Mouse (Mus musculus): ENCODE data around the gene Otp. TPM values are rescaled to one million over a fixed set of nuclear protein-coding genes. Genes with fewer than 3 reads are reported as not detected.

The Otp gene
- polyA plus RNA-seq, 1 experiment from 2014 or later, result not detected

DNA sequence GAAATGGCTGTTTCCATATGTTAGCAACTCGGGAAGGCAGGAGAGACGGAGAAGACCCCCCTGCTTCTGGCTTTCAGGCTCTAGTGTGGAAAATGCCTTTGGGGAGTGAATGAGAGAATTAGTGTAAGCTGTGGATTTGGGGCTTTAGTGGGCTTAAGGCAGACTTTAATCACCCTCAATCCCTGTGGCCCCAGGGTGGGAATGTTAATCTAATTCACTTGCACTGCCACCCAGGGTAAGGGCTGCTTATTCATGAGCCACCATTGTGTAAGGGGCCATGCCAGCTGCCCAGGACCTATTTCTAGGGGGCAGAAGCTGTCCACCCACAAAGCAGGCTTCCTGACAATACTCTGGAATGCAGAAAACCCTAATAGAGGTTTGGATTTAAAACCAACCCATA, 8.5 kb upstream of the Otp start:
- no peak for DNase-seq
- Histone ChIP-seq H3K9ac (replicated peaks) (no peak overlapping the region), H3K27ac (ENCODE audit: low read depth) (no peak overlapping the region), H3K9me3 (ENCODE audit: low read length) (no peaks in the 10 kb centered on the region), H3K4me2 (ENCODE audit: low read depth, low read length) (no peak overlapping the region), H3K36me3 (replicated peaks; ENCODE audit: insufficient read depth, low read length) (no peaks in the 10 kb centered on the region), H3K27me3 (ENCODE audit: insufficient read depth, low read length) (peaks cover 60% of the 10 kb centered on the region), H3K4me3 (ENCODE audit: low read depth, low read length) (no peak overlapping the region), H3K4me1 (ENCODE audit: insufficient read depth) (peaks cover 3% of the 10 kb centered on the region; the same call in 1 of the 2 replicates)
- 48% methylated on average over 2 of the region's 2 CpGs for WGBS (ENCODE audit: insufficient replicate concordance)
- no peak for TF ChIP-seq EP300 (IDR thresholded peaks at IDR 0.05; ENCODE audit: low read depth)
- TF ChIP-seq CTCF (IDR thresholded peaks at IDR 0.05; ENCODE audit: low read depth), result no peak
- ATAC-seq, result no peak

DNA sequence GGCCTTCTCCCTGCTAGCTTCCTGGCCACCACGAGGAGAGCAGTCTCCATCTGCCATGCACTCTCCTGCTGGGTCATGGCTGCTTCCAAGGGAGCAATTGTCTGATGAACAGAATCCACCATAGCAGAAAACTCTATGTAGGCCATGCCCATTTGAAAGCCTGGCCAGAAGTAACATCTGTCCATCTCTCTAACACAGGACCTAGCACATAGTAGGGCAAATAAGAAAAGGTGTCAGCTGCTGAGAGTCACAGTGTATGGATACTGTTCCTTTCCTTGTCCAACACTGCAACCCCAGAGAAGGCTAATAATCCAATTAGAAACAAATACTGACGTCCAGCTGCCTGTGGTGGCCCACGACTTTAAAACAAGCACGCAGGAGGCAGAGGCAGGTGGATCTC, 7.6 kb upstream of the Otp start:
- WGBS (ENCODE audit: insufficient replicate concordance), result 45% methylated on average over 4 of the region's 4 CpGs
- Histone ChIP-seq H3K4me3 (ENCODE audit: low read depth, low read length) (no peak overlapping the region), H3K9me3 (ENCODE audit: low read length) (no peaks in the 10 kb centered on the region), H3K27me3 (ENCODE audit: insufficient read depth, low read length) (peaks cover 66% of the 10 kb centered on the region), H3K4me2 (ENCODE audit: low read depth, low read length) (no peak overlapping the region), H3K9ac (replicated peaks) (no peak overlapping the region), H3K27ac (ENCODE audit: low read depth) (no peak overlapping the region), H3K4me1 (ENCODE audit: insufficient read depth) (peaks cover 3% of the 10 kb centered on the region; the same call in 1 of the 2 replicates), H3K36me3 (replicated peaks; ENCODE audit: insufficient read depth, low read length) (no peaks in the 10 kb centered on the region)
- no peak for ATAC-seq
- no peak for DNase-seq
- TF ChIP-seq CTCF (IDR thresholded peaks at IDR 0.05; ENCODE audit: low read depth), result no peak
- TF ChIP-seq EP300 (IDR thresholded peaks at IDR 0.05; ENCODE audit: low read depth), result no peak

DNA sequence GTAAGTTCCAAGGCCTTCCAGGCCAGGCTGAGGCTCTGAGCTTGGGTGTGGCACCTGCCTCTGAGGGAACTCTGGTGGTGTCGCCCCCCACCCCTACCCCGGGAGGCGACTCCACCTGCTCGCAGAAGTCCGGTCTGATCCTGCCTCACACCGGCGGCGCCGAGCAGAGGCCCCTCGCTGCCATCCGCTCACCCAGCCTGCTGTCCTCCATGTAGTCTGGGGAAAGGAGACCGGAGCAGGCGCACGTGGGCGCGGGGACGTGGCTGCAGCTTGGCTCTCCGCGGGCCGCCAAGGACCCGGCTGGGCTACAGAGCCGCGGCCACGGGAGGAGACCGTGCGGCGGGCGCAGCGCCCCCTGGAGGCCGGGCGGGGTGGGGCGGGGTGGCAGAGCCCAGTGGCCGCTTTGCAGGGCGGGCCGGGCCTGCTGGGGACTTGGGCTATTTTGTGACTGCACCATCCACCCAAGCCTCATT, 6.9 kb upstream of the Otp start:
- H3K27me3 ChIP-seq (ENCODE audit: insufficient read depth, low read length), result peaks cover 71% of the 10 kb centered on the region
- peaks cover 3% of the 10 kb centered on the region; the same call in 1 of the 2 replicates for H3K4me1 ChIP-seq (ENCODE audit: insufficient read depth)
- H3K9me3 ChIP-seq (ENCODE audit: low read length), result no peaks in the 10 kb centered on the region
- DNase-seq, result peak; percentile 81
- TF ChIP-seq CTCF (IDR thresholded peaks at IDR 0.05; ENCODE audit: low read depth) (peak; percentile 63), EP300 (IDR thresholded peaks at IDR 0.05; ENCODE audit: low read depth) (no peak)
- H3K9ac ChIP-seq (replicated peaks), result peak overlapping the region; percentile 48; the same call in 1 of the 2 replicates
- H3K4me2 ChIP-seq (ENCODE audit: low read depth, low read length), result peak overlapping the region; percentile 68
- H3K27ac ChIP-seq (ENCODE audit: low read depth), result no peak overlapping the region
- no peaks in the 10 kb centered on the region for H3K36me3 ChIP-seq (replicated peaks; ENCODE audit: insufficient read depth, low read length)
- 2% methylated on average over 25 of the region's 35 CpGs for WGBS (ENCODE audit: insufficient replicate concordance)
- ATAC-seq, result peak; percentile 88
- H3K4me3 ChIP-seq (ENCODE audit: low read depth, low read length), result peak overlapping the region; percentile 40

DNA sequence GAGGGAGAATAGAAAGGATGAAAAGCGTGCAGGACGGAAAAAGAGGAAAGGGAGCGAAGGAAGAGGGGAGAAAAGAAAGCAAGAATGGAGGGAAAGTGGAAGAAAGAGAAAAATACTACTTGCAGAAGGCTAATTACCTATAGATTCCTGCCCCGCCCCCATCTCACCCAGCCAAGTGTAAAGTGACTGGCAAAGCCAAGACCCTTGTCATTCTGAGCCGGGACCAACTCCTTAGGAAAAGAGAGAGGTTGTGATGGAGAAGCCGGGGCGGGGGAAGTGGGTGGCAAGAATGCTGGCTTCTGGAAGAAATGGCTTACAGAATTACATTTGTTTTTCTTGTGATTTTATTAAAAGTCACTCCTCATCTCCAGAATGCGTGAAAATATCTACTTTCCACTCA, 5.9 kb upstream of the Otp start:
- Histone ChIP-seq H3K4me1 (ENCODE audit: insufficient read depth) (peaks cover 3% of the 10 kb centered on the region; the same call in 1 of the 2 replicates), H3K27me3 (ENCODE audit: insufficient read depth, low read length) (peaks cover 81% of the 10 kb centered on the region), H3K4me2 (ENCODE audit: low read depth, low read length) (0 out of 2 replicates have a peak overlapping the region, but pooled peaks have one; percentile 68), H3K4me3 (ENCODE audit: low read depth, low read length) (no peak overlapping the region), H3K27ac (ENCODE audit: low read depth) (no peak overlapping the region), H3K9ac (replicated peaks) (no peak overlapping the region), H3K9me3 (ENCODE audit: low read length) (no peaks in the 10 kb centered on the region), H3K36me3 (replicated peaks; ENCODE audit: insufficient read depth, low read length) (no peaks in the 10 kb centered on the region)
- TF ChIP-seq EP300 (IDR thresholded peaks at IDR 0.05; ENCODE audit: low read depth) (no peak), CTCF (IDR thresholded peaks at IDR 0.05; ENCODE audit: low read depth) (no peak)
- ATAC-seq, result no peak
- no peak for DNase-seq
- 8% methylated on average over 8 of the region's 8 CpGs for WGBS (ENCODE audit: insufficient replicate concordance)

DNA sequence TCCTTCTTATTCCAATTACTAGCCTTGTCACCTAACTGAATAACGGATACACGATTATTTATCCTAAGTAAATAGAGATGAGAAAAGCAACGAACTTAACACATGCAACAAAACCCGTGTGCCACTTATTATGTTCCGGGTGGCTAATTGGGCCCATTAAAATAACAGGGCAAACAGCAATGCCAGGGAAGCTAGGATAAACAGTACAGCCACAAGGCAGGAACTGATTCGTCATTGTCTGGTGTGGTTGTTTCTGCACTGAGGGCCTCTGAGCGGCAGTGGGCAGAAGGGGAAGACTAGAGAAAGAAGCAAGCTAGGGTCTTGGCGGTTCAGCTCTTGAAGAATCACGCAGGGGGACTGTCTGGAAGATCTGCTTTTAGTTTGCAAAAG, 5.3 kb upstream of the Otp start:
- WGBS (ENCODE audit: insufficient replicate concordance), result 4% methylated on average over 9 of the region's 9 CpGs
- ATAC-seq, result no peak

DNA sequence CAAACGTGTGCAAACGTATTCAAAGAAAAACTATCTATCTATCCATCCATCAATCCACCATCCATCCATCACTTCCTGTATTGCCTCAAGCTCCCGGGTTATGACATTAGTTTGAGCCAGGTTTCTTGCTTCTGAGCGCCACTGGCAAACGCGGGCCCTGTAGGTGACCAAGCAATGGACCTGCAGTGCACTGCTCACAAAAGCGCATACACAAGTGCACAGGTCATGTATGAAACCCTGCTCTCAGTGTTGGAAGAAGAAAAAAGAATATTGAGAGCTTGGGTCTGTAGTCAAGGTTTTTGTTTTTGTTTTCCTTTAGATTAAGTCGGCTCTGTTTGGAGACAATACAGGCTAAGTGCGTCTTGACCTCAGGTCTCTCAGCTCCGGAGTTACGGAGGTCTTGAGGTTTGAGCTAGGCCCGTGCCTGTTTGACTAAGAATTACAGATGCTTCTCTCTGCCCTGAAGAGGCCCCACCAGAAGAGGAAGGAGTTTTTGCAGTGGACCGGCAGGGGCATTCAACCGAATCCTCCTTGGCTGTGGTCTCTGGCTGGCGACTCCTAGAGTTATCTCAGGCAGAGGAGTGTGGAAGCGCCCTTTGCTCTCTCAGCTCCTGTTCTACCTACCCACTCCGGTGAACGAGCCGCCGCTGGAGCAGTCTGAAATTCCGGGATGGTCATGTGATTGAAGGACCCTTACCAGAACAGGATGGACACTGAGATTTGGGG, 4.8 kb upstream of the Otp start:
- Histone ChIP-seq H3K27me3 (ENCODE audit: insufficient read depth, low read length) (peaks cover 92% of the 10 kb centered on the region), H3K4me2 (ENCODE audit: low read depth, low read length) (no peak overlapping the region), H3K36me3 (replicated peaks; ENCODE audit: insufficient read depth, low read length) (no peaks in the 10 kb centered on the region), H3K27ac (ENCODE audit: low read depth) (no peak overlapping the region), H3K4me3 (ENCODE audit: low read depth, low read length) (no peak overlapping the region), H3K9ac (replicated peaks) (no peak overlapping the region), H3K4me1 (ENCODE audit: insufficient read depth) (peaks cover 3% of the 10 kb centered on the region; the same call in 1 of the 2 replicates), H3K9me3 (ENCODE audit: low read length) (no peaks in the 10 kb centered on the region)
- 2% methylated on average over 21 of the region's 21 CpGs for WGBS (ENCODE audit: insufficient replicate concordance)
- TF ChIP-seq CTCF (IDR thresholded peaks at IDR 0.05; ENCODE audit: low read depth) (no peak), EP300 (IDR thresholded peaks at IDR 0.05; ENCODE audit: low read depth) (no peak)
- ATAC-seq, result no peak
- DNase-seq, result no peak

More for the DNA sequence above, 5.3 kb upstream of the Otp start:
- no peaks in the 10 kb centered on the region for H3K36me3 ChIP-seq (replicated peaks; ENCODE audit: insufficient read depth, low read length)
- DNase-seq, result no peak
- H3K4me2 ChIP-seq (ENCODE audit: low read depth, low read length), result no peak overlapping the region
- no peak overlapping the region for H3K4me3 ChIP-seq (ENCODE audit: low read depth, low read length)
- H3K27ac ChIP-seq (ENCODE audit: low read depth), result no peak overlapping the region
- no peak for TF ChIP-seq EP300 (IDR thresholded peaks at IDR 0.05; ENCODE audit: low read depth)
- TF ChIP-seq CTCF (IDR thresholded peaks at IDR 0.05; ENCODE audit: low read depth), result no peak
- peaks cover 3% of the 10 kb centered on the region; the same call in 1 of the 2 replicates for H3K4me1 ChIP-seq (ENCODE audit: insufficient read depth)
- H3K9me3 ChIP-seq (ENCODE audit: low read length), result no peaks in the 10 kb centered on the region
- peaks cover 86% of the 10 kb centered on the region for H3K27me3 ChIP-seq (ENCODE audit: insufficient read depth, low read length)
- H3K9ac ChIP-seq (replicated peaks), result no peak overlapping the region

Measured in liver, postnatal 0 days (tissue).